Mouse (Mus musculus) left cerebral cortex, postnatal 4 days (tissue): Measurements from ENCODE around the gene 2010111I01Rik. TPM values are rescaled to one million over a fixed set of nuclear protein-coding genes. Genes with fewer than 3 reads are reported as not detected.

Source experiments
- DNase-seq: peaks from one replicate; pipeline ENCODE4 v3.0.0-alpha.2; 2022
- intact Hi-C: fragments of 180-260 bp; cut with DNase I; formaldehyde crosslinking; loops from one replicate; pipeline ENCODE4 v1.15.1; 2025
- microRNA-seq: library from miRNA; unstranded; fragments of <30 nt; microRNA quantifications from one replicate; pipeline ENCODE4 v1.2.0, GENCODE M21; 2022
- total RNA-seq, 2 experiments: library from RNA; stranded (reverse); gene quantifications; 2 replicates each; pipeline ENCODE4 v1.2.3; 2021

2010111I01Rik gene
- total RNA-seq, 2 experiments from 2014 or later, result 42.3 to 51.9 TPM

GRCm38 (mm10) chr13:63361755-63362154, 397.1 kb downstream of the 2010111I01Rik start:
- DNase-seq, result no peak
- intact Hi-C loops, result no loop called here

GRCm38 (mm10) chr13:63373460-63374166, 408.9 kb downstream of the 2010111I01Rik start:
- intact Hi-C loops, result no loop called here
- no peak for DNase-seq

Small RNAs within 50 kb of the gene (microRNA-seq; reads per million reads assigned to microRNA genes)
- gene Mir23b, result 7,915 reads per million, percentile 93 among the genes with 10 or more reads in this experiment
- not detected for gene Mir24-1
- 1,169 reads per million, percentile 77 among the genes with 10 or more reads in this experiment for gene Mir27b
- not detected for gene Mir3074-1

Other genes starting within 250 kb of the 2010111I01Rik start
- gene Platr25, start 204.2 kb upstream of the 2010111I01Rik start, total RNA-seq, result 10 to 100 TPM; 15.2 to 20.5 TPM
- 1 to 10 TPM; 6.7 to 9.7 TPM for gene Gm5141, start 179.1 kb upstream of the 2010111I01Rik start, total RNA-seq
- under 1 TPM in 1 of 2 experiments, not detected in 1; 0.79 TPM for gene Fbp2, start 106.5 kb upstream of the 2010111I01Rik start, total RNA-seq
- under 1 TPM; 0.46 to 0.92 TPM for gene Fbp1, start 76.6 kb upstream of the 2010111I01Rik start, total RNA-seq